Mouse (Mus musculus): Measurements from ENCODE around the gene Arhgef19.

- TF ChIP-seq CTCF (IDR thresholded peaks at IDR 0.05; ENCODE audit: low read depth) (no peak), EP300 (optimal IDR thresholded peaks at IDR 0.05) (no peak)
Observed at GRCm38 (mm10) chr4:141235537-141236111, 3.7 kb upstream of the Arhgef19 start.
